8 mouse cellular contexts compared by ENCODE assay signal in the genomic region with DNA sequence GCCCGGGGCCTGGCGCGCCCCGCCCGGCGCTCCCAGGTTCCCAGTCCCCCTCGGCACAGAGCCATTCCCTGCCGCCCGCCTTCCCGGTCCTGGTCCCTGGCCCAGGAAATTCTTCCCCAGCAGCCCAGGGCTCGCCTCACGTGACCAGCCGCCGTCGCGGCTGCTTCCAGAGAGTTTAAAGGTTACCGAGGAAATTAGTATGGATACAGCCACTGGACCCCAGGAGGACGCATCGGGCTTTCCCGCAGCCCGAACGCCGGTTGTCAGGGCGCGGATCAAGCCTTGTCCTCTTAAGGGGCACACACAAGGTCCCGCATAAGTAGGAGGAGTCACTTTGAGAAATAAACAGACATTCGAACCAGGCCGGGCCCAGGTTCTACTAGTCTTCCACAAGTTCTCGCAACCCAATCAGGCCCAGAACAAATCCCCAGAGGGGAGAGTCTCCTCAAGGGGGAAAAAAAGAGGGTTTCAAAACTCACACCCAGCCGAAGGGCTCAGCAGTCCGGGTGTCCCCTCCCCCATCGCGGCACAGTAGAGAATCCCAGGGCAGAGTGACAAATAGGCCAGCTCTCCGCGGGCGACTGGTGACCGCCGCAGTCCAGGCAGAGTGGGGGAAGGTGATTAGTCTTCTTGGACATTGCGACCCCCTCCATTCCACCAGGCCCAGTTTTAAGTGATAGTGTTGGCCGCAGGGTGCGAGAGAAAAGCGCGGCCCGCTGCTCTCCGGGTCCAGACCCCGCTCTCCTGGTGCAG. TPM values are rescaled to one million over a fixed set of nuclear protein-coding genes. Genes with fewer than 3 reads are reported as not detected.
DNase-seq lines count a peak whose midpoint lies in the region; ATAC-seq lines count a peak whose summit lies in the region.

No protein-coding gene starts in this region.

- peak overlapping the region; percentile 92 for H3K4me2 ChIP-seq in embryonic facial prominence, embryonic 12.5 days (replicated peaks)
- H3K4me2 ChIP-seq in kidney, embryonic 14.5 days (replicated peaks; ENCODE audit: low read depth, low read length): peak overlapping the region; percentile 95
- peak overlapping the region; percentile 96 for H3K4me2 ChIP-seq in liver, embryonic 13.5 days
- peak overlapping the region; percentile 98 for H3K4me2 ChIP-seq in stomach, embryonic 14.5 days (replicated peaks; ENCODE audit: low read depth, low read length)

- H3K36me3 ChIP-seq in embryonic facial prominence, embryonic 12.5 days: no peaks in the 10 kb centered on the region
- 0 out of 2 replicates have a peak, but pooled peaks cover 3% of the 10 kb centered on the region for H3K36me3 ChIP-seq in heart, embryonic 10.5 days
- H3K36me3 ChIP-seq in kidney, embryonic 14.5 days (ENCODE audit: control insufficient read depth, insufficient read depth, low read length): no peaks in the 10 kb centered on the region
- no peaks in the 10 kb centered on the region for H3K36me3 ChIP-seq in liver, embryonic 13.5 days
- no peaks in the 10 kb centered on the region for H3K36me3 ChIP-seq in stomach, embryonic 14.5 days (ENCODE audit: control insufficient read depth, insufficient read depth, low read length)

- under 1% methylated on average over 46 of the region's 46 CpGs for WGBS in embryonic facial prominence, embryonic 12.5 days
- under 1% methylated on average over 46 of the region's 46 CpGs for WGBS in heart, embryonic 10.5 days
- under 1% methylated on average over 46 of the region's 46 CpGs for WGBS in kidney, embryonic 14.5 days
- WGBS in liver, embryonic 13.5 days (ENCODE audit: insufficient replicate concordance): under 1% methylated on average over 46 of the region's 46 CpGs
- under 1% methylated on average over 46 of the region's 46 CpGs for whole genome bisulfite sequencing in stomach, embryonic 14.5 days

- no peaks in the 10 kb centered on the region for H3K27me3 ChIP-seq in embryonic facial prominence, embryonic 12.5 days
- H3K27me3 ChIP-seq in heart, embryonic 10.5 days (ENCODE audit: insufficient read depth, poor library complexity, severe bottlenecking): no peaks in the 10 kb centered on the region
- H3K27me3 ChIP-seq in kidney, embryonic 14.5 days (ENCODE audit: control insufficient read depth, insufficient read depth, low read length): no peaks in the 10 kb centered on the region
- H3K27me3 ChIP-seq in liver, embryonic 13.5 days: peaks cover 44% of the 10 kb centered on the region
- no peaks in the 10 kb centered on the region for H3K27me3 ChIP-seq in stomach, embryonic 14.5 days (ENCODE audit: control insufficient read depth, insufficient read depth, low read length)

- peaks cover 28% of the 10 kb centered on the region for H3K4me1 ChIP-seq in embryonic facial prominence, embryonic 12.5 days
- peaks cover 49% of the 10 kb centered on the region for H3K4me1 ChIP-seq in heart, embryonic 10.5 days
- peaks cover 22% of the 10 kb centered on the region for H3K4me1 ChIP-seq in kidney, embryonic 14.5 days (ENCODE audit: control insufficient read depth, insufficient read depth, low read length)
- H3K4me1 ChIP-seq in liver, embryonic 13.5 days (replicated peaks): peaks cover 52% of the 10 kb centered on the region
- H3K4me1 ChIP-seq in stomach, embryonic 14.5 days (ENCODE audit: control insufficient read depth, insufficient read depth, low read length): peaks cover 19% of the 10 kb centered on the region; the same call in 1 of the 2 replicates

- peak overlapping the region; percentile 97 for H3K27ac ChIP-seq in embryonic facial prominence, embryonic 12.5 days
- H3K27ac ChIP-seq in heart, embryonic 10.5 days: peak overlapping the region; percentile 98
- H3K27ac ChIP-seq in kidney, embryonic 14.5 days (ENCODE audit: low read depth, low read length): peak overlapping the region; percentile 98
- H3K27ac ChIP-seq in liver, embryonic 13.5 days: peak overlapping the region; percentile 86
- peak overlapping the region; percentile 98 for H3K27ac ChIP-seq in stomach, embryonic 14.5 days (ENCODE audit: low read length)

- H3K9ac ChIP-seq in embryonic facial prominence, embryonic 12.5 days: peak overlapping the region; percentile 80
- peak overlapping the region; percentile 76 for H3K9ac ChIP-seq in kidney, embryonic 14.5 days (ENCODE audit: low read depth, low read length)
- H3K9ac ChIP-seq in liver, embryonic 13.5 days: peak overlapping the region; percentile 82
- H3K9ac ChIP-seq in stomach, embryonic 14.5 days (replicated peaks; ENCODE audit: low read depth, low read length): peak overlapping the region; percentile 87

- peak overlapping the region; percentile 73 for H3K4me3 ChIP-seq in embryonic facial prominence, embryonic 12.5 days
- peak overlapping the region; percentile 93 for H3K4me3 ChIP-seq in heart, embryonic 10.5 days
- H3K4me3 ChIP-seq in kidney, embryonic 14.5 days (ENCODE audit: low read length): peak overlapping the region; percentile 61
- H3K4me3 ChIP-seq in liver, embryonic 13.5 days (replicated peaks): peak overlapping the region; percentile 75
- H3K4me3 ChIP-seq in stomach, embryonic 14.5 days (ENCODE audit: low read depth, low read length): peak overlapping the region; percentile 79

- no peaks in the 10 kb centered on the region for H3K9me3 ChIP-seq in embryonic facial prominence, embryonic 12.5 days
- H3K9me3 ChIP-seq in heart, embryonic 10.5 days: no peaks in the 10 kb centered on the region
- H3K9me3 ChIP-seq in kidney, embryonic 14.5 days (ENCODE audit: control insufficient read depth, low read length): no peaks in the 10 kb centered on the region
- H3K9me3 ChIP-seq in liver, embryonic 13.5 days (replicated peaks): no peaks in the 10 kb centered on the region
- no peaks in the 10 kb centered on the region for H3K9me3 ChIP-seq in stomach, embryonic 14.5 days (ENCODE audit: control insufficient read depth, low read depth, low read length)

- peak; percentile 59 for ATAC-seq in embryonic facial prominence, embryonic 12.5 days (ENCODE audit: insufficient number of reproducible peaks, insufficient read depth, low FRiP score, low TSS enrichment)
- peak; percentile 78 for ATAC-seq in kidney, embryonic 14.5 days (ENCODE audit: low FRiP score, low TSS enrichment)
- peak; percentile 61 for ATAC-seq in liver, embryonic 13.5 days (ENCODE audit: low read depth)
- peak; percentile 54; the same call in 1 of the 2 replicates for ATAC-seq in stomach, embryonic 14.5 days (ENCODE audit: insufficient number of reproducible peaks, insufficient read depth, low FRiP score, low read depth)

- peak; percentile 79 for DNase-seq in 3T3-L1 (ENCODE audit: low read depth, low spot score)
- DNase-seq in adrenal gland, adult 18-20 months (ENCODE audit: low spot score in 2 of 2): peak; percentile 78 to 86
- peak; percentile 87 for DNase-seq in heart, embryonic 10.5 days (ENCODE audit: low spot score)
- DNase-seq in liver, embryonic 13.5 days: peak; percentile 45
- DNase-seq in neural tube, embryonic 10.5 days (ENCODE audit: extremely low spot score, low spot score): peak; percentile 90

RNA-seq across cellular contexts. Expression of a gene that starts 0.8 kb away (rescaled TPM):
- total RNA-seq in adrenal gland, adult 18-20 months (2021): 10 to 100 TPM; 17.5 to 22.9 TPM
- 9.8 and 11.2 TPM in 2 replicates for polyA plus RNA-seq in embryonic facial prominence, embryonic 12.5 days (2016; fragmentation: Nextera tagmentation; extraction: Ambion mirVana)
- 9.4 and 12.5 TPM in 2 replicates for polyA plus RNA-seq in heart, embryonic 10.5 days (2016; fragmentation: Nextera tagmentation; extraction: Ambion mirVana)
- polyA plus RNA-seq in kidney, embryonic 14.5 days (2014; fragmentation: Nextera tagmentation; extraction: Ambion mirVana): 7.2 and 8.8 TPM in 2 replicates
- polyA plus RNA-seq in liver, embryonic 13.5 days (2015; fragmentation: Nextera tagmentation; extraction: Ambion mirVana): 0.80 and 0.90 TPM in 2 replicates
- 7.3 and 8.9 TPM in 2 replicates for polyA plus RNA-seq in stomach, embryonic 14.5 days (2014; fragmentation: Nextera tagmentation; extraction: Ambion mirVana)

RNA-seq across cellular contexts. Expression of a gene that starts 21.8 kb away (rescaled TPM):
- 10 to 100 TPM; 15.3 to 16.9 TPM for total RNA-seq in adrenal gland, adult 18-20 months (2021)
- polyA plus RNA-seq in embryonic facial prominence, embryonic 12.5 days (2016; fragmentation: Nextera tagmentation; extraction: Ambion mirVana): 19.9 and 24.2 TPM in 2 replicates
- 12.7 and 15.4 TPM in 2 replicates for polyA plus RNA-seq in heart, embryonic 10.5 days (2016; fragmentation: Nextera tagmentation; extraction: Ambion mirVana)
- 11.6 and 12.7 TPM in 2 replicates for polyA plus RNA-seq in kidney, embryonic 14.5 days (2014; fragmentation: Nextera tagmentation; extraction: Ambion mirVana)
- polyA plus RNA-seq in liver, embryonic 13.5 days (2015; fragmentation: Nextera tagmentation; extraction: Ambion mirVana): 9.0 and 12.4 TPM in 2 replicates
- polyA plus RNA-seq in stomach, embryonic 14.5 days (2014; fragmentation: Nextera tagmentation; extraction: Ambion mirVana): 9.6 and 10.7 TPM in 2 replicates

Comparison
In these comparisons a context has a peak if more than half of its experiments do, and no peak if none do; other contexts are left out.
1. Peak in every context shown above with its lines: DNase-seq, ATAC-seq, H3K4me3 ChIP-seq and H3K27ac ChIP-seq.